Mouse (Mus musculus): ENCODE measurements around the gene Zfp882. TPM values are rescaled to one million over a fixed set of nuclear protein-coding genes. Genes with fewer than 3 reads are reported as not detected.

Zfp882 gene
- polyA plus RNA-seq (2012; rRNA removed) = 11.0 and 11.7 TPM in 2 replicates

DNA sequence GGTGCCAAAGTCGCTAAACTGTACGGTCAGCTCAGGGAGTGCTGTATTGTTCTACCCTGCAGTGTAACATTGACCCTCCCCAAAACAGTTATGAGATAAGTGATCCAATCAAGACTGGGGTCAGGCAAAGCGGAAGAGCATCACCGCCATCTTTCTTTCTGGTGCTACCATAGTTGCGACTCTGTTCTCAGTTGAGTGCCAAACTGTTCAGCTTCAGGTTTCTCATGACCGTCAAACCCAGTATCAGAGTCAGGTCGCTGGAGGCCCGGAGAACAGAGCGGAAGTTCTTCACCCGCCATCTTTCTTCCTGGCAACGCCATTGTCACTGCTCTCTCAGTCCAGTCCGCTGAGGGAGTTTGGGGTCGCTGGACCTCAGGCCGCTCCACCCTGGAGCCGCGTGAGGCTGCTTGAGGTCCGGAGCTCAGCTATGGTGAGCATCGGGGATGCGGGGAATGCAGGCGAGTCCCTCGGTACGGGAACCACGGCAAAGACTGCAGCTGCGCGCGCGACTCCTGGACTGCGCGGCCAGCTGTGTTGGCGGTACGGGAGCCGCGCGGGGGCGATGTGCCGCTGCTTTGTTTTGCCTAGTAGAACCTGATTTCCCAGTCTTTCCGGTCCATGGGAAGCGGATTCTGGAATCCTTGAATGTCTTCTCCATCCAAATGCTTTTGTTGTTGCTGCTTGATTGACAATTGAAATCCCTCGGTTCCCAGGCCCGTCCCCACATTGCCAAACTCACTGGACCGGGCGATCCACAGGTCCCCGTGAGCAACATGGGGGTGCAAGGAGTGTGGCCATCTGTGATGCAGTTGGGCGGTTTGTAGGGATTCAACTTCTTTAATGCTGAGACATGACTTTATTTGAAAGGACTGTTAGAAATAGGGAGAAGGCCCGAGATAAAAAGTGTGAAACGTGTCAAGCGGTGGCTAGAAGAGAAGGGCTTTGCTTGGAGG, at the start of gene Zfp882, which contains the start of gene Zfp617:
TSS of gene Zfp882 (plus strand) at position 300 of the 953 bp plus-strand sequence.
TSS of gene Zfp617 (plus strand) at position 327 of the 953 bp plus-strand sequence.

DNA sequence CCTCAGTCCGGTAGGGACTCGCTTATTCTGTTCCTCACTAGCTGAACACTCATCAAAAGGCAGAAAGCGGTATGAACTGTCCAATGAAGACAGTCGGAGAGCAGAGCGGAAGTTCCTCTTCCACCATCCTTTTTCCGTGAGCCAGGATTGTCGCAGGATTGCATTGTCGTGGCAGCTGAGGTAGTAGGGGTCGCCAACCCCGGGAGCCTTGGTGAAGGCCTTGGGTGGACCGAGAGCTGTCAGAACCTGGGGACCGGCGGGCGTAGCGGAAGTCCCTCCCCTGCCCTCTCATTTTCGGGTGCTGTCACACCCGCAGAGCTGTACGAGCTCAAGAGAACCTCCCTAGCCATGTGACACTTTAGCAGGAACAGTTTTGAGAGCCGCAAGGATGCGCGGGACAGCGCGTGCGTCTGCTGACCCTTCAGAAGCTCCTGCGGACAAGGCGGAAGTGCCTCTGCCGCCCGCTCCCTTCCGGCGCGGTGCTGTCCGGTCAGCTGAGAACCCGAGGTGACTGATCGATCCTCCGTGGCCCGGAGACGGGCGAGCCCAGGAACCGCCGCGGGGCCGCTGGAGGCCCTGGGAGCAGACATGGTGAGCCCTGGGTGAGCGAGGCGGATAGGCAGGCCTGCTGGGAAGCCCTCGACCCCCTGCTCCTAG, 26.7 kb upstream of the Zfp882 start, which contains the start of gene Zfp709:
TSS of gene Zfp709 (plus strand) at position 402 of the 657 bp plus-strand sequence.

GRCm38 (mm10) chr8:71950482-71951221, 42.2 kb downstream of the Zfp882 start, which contains the start of gene Zfp961:
Gene Zfp961, plus strand, starts transcription at chr8:71951038.

Other genes with a start within 250 kb of the Zfp882 start
- gene Unc13a, start 236.9 kb upstream of the Zfp882 start, polyA plus RNA-seq (2012; rRNA removed) = 123 and 130 TPM in 2 replicates
- gene Jak3, start 232.3 kb upstream of the Zfp882 start, polyA plus RNA-seq (2012; rRNA removed) = 5.1 TPM in 2 replicates
- gene Insl3, start 219.4 kb upstream of the Zfp882 start, polyA plus RNA-seq (2012; rRNA removed) = 1.2 and 2.9 TPM in 2 replicates
- gene B3gnt3, start 206.8 kb upstream of the Zfp882 start, polyA plus RNA-seq (2012; rRNA removed) = 0.54 and 0.59 TPM in 2 replicates
- gene Fcho1, start 182.9 kb upstream of the Zfp882 start, polyA plus RNA-seq (2012; rRNA removed) = 189 and 205 TPM in 2 replicates
- 3.2 and 3.5 TPM in 2 replicates for gene Zfp709, start 26.6 kb upstream of the Zfp882 start, polyA plus RNA-seq (2012; rRNA removed)
- 18.4 and 20.8 TPM in 2 replicates for gene Zfp617, start within 50 bp of the Zfp882 start, polyA plus RNA-seq (2012; rRNA removed)
- gene Zfp961, start 42.4 kb downstream of the Zfp882 start, polyA plus RNA-seq (2012; rRNA removed) = 21.4 and 22.4 TPM in 2 replicates
- 0.06 and 0.16 TPM in 2 replicates for gene Cyp4f18, start 101.0 kb downstream of the Zfp882 start, polyA plus RNA-seq (2012; rRNA removed)
- not detected in 2 replicates for gene Olfr372, start 132.6 kb downstream of the Zfp882 start, polyA plus RNA-seq (2012; rRNA removed)
- gene Olfr373, start 174.6 kb downstream of the Zfp882 start, polyA plus RNA-seq (2012; rRNA removed) = not detected in 2 replicates
- not detected in 2 replicates for gene Olfr374, start 198.4 kb downstream of the Zfp882 start, polyA plus RNA-seq (2012; rRNA removed)
- 121 and 125 TPM in 2 replicates for gene Tpm4, start 226.4 kb downstream of the Zfp882 start, polyA plus RNA-seq (2012; rRNA removed)